Mouse (Mus musculus) liver, embryonic 14.5 days (tissue): ENCODE results near the gene Edaradd.

Source experiments
- CTCF ChIP-seq: IDR thresholded peaks from 2 replicates; pipeline ENCODE4 v1.5.1; 2016; ENCODE audit warnings: antibody characterized with exemption, low read depth, control low read depth
- EP300 ChIP-seq: IDR thresholded peaks from 2 replicates; pipeline ENCODE4 v1.6.1; 2016; ENCODE audit warnings: antibody characterized with exemption, low read depth

- no peak for TF ChIP-seq CTCF
- TF ChIP-seq EP300, result no peak
These were observed 49.5 kb upstream of the Edaradd start for GRCm38 (mm10) chr13:12569741-12570140.
